18 mouse cellular contexts compared by ENCODE assay signal in the genomic region with DNA sequence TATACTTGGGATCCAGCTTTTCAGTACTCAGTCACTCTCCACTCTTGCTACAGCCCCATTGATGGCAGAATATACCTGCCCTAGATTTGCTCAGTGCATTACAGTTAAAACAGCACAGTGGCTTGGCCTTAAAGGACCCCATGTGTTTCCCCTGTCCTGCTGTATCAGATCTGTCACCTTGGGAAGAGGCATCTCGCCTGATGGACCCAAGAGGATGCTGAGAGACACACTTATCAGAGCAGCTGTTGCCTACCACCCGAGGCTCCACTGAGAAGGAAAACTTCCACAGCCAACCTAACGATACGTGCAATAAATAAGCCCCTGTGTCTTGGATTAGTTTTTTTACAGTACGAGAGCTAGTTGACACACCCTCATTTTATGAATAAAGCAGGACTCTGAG.
A peak's percentile ranks its signal among the peaks of the same experiment; 100 is the strongest.
DNase-seq lines count a peak whose midpoint lies in the region.
"Had no signal": no experiment of that assay in that cellular context is flagged by ENCODE, and none has a peak within 500 bp of the region (broad histone marks: within the 10 kb centered on the region; RNA-seq: fewer than 3 reads in every experiment).

No protein-coding gene starts in this region.

- intact Hi-C loops in heart, postnatal 25 days (cut with DNase I), result no loop called here

- peak overlapping the region; percentile 50; the same call in 1 of the 2 replicates for H3K27ac ChIP-seq in limb, embryonic 10.5 days

- no peaks in the 10 kb centered on the region for H3K9me3 ChIP-seq in limb, embryonic 10.5 days (replicated peaks)

- peak; percentile 56 for DNase-seq in heart, adult 11 months
- no peak for DNase-seq in heart, postnatal 25 days (ENCODE audit: low spot score)
- DNase-seq in retina, postnatal 1 day, result peak; percentile 52
- no peak for DNase-seq in retina, embryonic 14.5 days (ENCODE audit: low spot score)
- no peak for DNase-seq in limb, embryonic 10.5 days (ENCODE audit: low spot score)
- no peak for DNase-seq in embryo, embryonic 10 days (ENCODE audit: low spot score)
- DNase-seq: adrenal gland, adult 2 months; adrenal gland, adult 8-10 months; adrenal gland, postnatal 10 days; adrenal gland, postnatal 14 days; adrenal gland, postnatal 25 days; adrenal gland, postnatal 36 days; B cell, adult 2 months; cerebellum, adult 11 months; cerebellum, adult 11-12 months; cerebellum, adult 18-20 months had no signal

- peaks cover 56% of the 10 kb centered on the region for H3K4me1 ChIP-seq in limb, embryonic 10.5 days

- peaks cover 8% of the 10 kb centered on the region; the same call in 1 of the 2 replicates for H3K27me3 ChIP-seq in limb, embryonic 10.5 days (ENCODE audit: low read depth, poor library complexity, severe bottlenecking)
- H3K27me3 ChIP-seq: CH12.LX had no signal

- no peak overlapping the region for H3K4me3 ChIP-seq in limb, embryonic 10.5 days

- 64% methylated on average over 5 of the region's 5 CpGs for WGBS in limb, embryonic 10.5 days

- no peaks in the 10 kb centered on the region for H3K36me3 ChIP-seq in limb, embryonic 10.5 days
- H3K36me3 ChIP-seq: G1E had no signal

Comparison
In these comparisons a context has a peak if more than half of its experiments do, and no peak if none do; other contexts are left out.
1. DNase-seq: peak in heart, adult 11 months (single experiment) and retina, postnatal 1 day (single experiment); none in heart, postnatal 25 days (single experiment), retina, embryonic 14.5 days (single experiment), limb, embryonic 10.5 days (single experiment) and embryo, embryonic 10 days (single experiment).